Mouse (Mus musculus) ES-E14 (cell line): Measurements from ENCODE around the gene Ccdc194.

ENCODE experiments used
- HCFC1 ChIP-seq: IDR thresholded peaks from 2 replicates; pipeline ENCODE4 v1.6.1; 2012; ENCODE audit warnings: low read length, inconsistent platforms, borderline replicate concordance; ENCODE audit not compliant: insufficient read depth
- ZNF384 ChIP-seq: IDR thresholded peaks from 2 replicates; pipeline ENCODE4 v1.6.1; 2012; ENCODE audit warnings: low read depth, low read length, inconsistent platforms

- TF ChIP-seq ZNF384 (no peak), HCFC1 (no peak)
Observed at GRCm38 (mm10) chr8:71572847-71573633, 47.5 kb upstream of the Ccdc194 start.
